Mouse (Mus musculus) lung, postnatal 0 days (tissue): ENCODE measurements around the gene Pnpla8.

ENCODE experiments used
- CTCF ChIP-seq: IDR thresholded peaks from 2 replicates; pipeline ENCODE4 v1.5.1; 2016; ENCODE audit warnings: antibody characterized with exemption, mild to moderate bottlenecking
- EP300 ChIP-seq: IDR thresholded peaks from 2 replicates; pipeline ENCODE4 v1.6.1; 2016; ENCODE audit warnings: antibody characterized with exemption, mild to moderate bottlenecking, control low read depth

DNA sequence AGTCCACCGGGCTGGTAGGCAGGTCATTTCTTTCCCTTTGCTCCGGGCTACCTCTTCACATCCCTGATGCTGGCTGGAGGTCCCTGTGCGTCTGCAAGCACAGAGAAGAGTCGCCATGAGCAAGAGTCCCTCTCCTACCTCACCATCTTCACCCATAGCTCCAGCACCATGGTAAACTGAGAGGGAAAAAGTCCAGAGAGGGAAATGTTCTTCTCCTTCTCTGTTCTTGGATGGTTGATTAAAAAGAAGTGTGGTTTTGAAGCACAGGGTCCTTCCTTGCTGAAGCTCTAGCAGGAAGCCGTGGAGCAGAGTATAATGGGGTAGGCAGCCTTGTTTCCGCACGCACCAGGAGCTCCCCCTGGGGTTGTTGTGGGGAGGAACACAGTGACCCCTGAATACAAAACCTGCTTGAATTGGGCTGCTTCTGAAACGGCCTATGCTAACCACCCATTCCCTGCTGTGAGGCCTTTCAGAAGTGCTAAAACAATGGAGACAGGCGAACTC, 109.1 kb downstream of the Pnpla8 start:
- TF ChIP-seq CTCF (peak; percentile 31; the same call in 1 of the 2 replicates), EP300 (no peak)
